Mouse (Mus musculus) thymus, postnatal 4 days (tissue): ENCODE data around the gene Otx2.
"Not testable (repeated sequence)": the region's sequence is repeated elsewhere in the genome, so short reads cannot be mapped to it uniquely, and the experiment has no call there.

Source experiments
- DNase-seq: peaks from one replicate; pipeline ENCODE4 v3.0.0; 2021

Gene Otx2

DNA sequence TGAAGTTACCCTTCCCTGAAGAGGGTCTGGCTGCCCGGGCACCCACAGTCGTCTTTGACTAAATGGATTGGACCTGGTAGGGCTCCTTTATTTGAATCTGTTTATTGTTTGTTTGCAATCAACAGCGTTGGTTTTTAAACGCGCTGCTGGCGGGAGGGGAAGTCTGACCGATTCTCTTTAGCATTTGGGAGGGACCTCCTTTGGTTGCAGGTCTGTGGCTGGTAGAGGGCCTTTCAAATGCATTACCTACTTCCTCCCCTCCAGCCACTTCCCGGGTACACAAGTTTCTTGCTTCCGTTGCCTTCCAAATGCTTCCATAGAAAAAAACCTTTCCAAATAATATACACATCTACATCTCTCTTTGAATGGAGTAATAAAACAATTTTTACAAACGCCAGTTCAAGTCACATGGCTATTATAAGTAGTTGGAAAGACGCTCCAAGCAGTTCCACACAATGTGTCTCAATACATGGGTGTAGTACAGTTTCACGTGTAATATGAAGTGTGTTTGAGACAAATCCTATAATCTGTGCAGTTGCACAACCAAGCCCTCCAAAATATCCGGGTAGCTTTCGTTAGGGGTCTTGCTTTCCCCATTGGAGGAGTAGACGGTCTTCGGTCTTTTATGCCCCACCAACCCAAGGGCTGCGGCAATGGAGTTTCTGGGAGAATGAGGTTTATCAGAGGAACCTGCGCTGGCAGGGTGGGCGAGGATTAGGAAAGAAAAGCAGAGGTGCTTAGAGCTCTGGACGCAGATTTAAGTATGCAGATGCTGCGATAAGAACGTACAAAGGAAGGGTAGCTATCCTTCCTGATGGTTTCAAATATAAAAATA lies 19.7 kb downstream of the Otx2 start:
- no peak for DNase-seq

DNA sequence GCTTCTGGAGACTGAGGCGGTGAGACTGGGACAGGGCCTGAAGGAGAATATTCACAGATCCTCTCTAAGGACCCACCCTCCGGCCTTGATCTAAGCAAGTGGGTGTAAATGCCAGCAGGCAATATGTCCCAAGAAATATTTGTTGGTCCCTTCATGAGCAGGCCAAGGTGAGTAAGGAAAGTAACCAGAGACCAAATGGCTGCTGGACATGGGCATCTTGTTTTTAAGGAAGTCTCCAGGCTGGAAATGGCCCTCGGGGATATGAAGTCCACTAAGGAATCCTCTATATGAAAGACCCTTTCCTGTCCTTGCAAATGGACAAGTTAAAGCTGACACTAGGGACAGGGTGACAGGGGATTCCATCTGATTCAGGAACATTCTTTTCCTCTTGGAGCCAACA lies 20.5 kb downstream of the Otx2 start:
- no peak for DNase-seq

DNA sequence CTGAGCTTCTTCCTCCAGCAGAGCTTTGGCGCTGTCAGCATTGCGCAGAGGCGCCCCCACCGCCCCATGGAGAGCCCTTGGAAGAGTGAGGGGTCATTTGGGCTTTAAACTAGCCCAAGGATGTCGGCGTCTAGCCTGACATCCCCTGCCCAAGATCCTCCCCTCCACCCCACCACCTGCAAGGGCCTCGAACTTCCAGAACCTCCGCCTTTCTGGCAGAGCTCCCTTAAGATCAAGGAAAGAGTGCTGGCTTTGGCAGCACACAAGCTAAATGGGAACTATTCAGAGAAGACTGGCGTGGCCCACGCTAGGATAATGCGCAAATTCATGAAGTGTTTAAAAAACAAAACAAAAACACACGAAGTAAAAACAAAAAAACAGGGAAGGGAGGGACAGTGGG lies 21.4 kb downstream of the Otx2 start:
- DNase-seq = no peak

DNA sequence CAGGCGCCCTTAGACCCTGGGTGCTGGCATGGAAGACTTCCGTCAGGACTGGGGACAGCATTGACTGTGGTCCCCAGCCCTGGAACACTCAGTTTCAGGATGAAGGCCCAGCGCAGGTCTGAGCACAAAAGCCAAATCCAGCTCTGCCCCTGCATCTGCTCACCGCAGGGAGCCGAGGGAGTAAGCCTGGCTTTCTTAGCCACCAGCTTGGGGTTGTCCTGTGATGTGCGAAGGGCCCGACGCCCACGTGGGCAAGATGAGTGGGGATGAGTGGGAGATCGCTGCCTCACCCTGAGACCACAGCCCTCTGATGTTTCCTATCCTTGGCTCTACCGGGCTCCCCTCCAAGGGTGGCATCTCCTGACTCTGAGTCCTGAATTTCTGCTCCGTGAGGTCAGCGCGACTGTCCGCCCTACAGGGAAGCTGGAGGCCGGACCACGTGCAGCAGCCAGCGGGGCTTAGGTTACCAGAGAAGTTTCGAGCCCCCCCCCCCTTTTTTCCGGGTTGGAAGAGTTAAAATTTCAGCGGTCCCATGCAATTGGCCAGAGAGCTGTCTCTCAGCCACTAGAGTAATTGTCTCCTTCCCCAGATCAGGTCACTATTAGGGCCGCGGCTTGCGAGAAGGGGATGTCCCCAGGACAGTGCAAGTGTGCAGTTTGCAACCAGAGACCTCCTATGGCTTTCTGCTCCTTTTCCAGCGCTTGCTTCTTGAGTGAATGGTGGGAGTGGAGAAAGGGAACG lies 22.0 kb downstream of the Otx2 start:
- no peak for DNase-seq

DNA sequence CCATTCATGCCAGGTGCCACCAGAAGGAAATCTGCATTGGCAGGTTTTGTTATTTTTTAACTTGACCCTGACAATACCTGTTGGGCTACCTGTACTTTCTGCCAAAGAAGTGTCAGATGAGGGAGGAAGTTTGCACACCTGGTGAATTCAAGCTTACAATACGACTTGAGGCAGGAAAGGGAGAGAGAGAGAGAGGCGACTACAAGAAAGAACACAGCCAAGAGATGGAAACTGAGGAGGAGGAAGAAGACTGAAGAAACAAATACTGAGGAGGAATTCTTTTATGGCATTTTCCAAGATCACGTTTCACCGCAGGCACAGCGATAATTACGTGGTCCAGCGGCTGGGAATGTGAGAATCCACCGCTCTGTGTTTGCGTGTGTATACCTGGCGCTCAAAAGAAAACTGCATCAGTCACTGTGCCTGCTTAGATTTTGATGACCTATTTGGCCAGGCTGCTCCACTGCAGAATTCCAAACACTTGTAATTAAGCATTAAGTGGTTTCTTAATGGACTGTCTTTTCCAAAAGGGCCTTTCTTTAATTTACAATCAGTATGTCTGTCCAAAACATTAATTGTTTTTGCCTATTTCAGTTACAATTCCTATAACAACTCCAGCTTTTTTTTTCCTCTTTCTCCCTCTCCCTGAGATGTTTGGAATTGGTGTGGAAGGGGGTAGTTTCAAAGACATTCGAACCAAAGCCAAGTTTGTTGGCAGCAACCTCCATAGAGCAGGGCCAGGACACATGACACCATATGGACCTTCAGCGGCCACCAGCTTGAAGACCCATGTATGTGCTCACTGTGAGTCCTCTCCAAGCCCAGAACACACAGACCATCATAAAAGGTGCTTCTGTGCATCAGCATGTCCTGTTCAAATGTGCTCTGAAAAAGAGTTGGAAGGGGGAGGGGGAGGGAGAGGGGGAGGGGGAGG lies 31.9 kb downstream of the Otx2 start:
- DNase-seq = no peak

DNA sequence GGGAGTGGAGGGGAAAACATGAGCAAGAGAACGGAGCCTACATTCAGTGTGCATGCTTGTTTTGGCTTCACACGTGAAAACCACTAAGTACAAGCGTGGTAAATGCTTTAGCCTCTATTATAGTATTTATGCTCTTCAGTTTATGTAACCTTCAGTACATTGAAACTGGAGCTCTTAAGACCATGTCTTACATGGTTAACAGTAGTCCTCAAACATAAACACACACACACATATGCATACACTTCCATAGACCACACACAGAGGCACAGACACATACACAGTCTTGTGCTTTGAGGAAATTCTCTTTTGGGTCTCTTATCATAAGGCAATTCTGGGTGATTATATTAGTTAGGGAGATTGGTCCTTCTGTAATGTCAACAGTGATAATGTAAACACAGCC lies 40.5 kb downstream of the Otx2 start:
- no peak for DNase-seq

DNA sequence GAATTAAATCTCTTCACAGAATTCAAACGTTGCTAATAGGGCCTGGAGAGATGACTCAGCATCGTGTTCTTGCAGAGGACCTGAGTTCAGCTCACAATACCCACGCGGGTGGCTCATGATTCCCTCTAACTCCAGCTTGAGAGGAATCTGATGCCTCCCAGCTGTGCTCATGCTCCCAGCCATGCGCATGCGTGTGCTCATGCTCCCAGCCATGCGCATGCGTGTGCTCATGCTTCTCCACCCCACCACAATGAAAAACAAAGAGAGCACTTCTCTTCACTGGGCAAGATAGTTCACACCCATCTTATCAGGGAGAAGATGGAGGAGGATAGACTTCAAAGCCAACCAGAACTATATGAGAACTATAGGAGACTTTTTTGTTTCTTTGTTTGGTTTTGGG lies 41.3 kb downstream of the Otx2 start:
- DNase-seq = no peak

DNA sequence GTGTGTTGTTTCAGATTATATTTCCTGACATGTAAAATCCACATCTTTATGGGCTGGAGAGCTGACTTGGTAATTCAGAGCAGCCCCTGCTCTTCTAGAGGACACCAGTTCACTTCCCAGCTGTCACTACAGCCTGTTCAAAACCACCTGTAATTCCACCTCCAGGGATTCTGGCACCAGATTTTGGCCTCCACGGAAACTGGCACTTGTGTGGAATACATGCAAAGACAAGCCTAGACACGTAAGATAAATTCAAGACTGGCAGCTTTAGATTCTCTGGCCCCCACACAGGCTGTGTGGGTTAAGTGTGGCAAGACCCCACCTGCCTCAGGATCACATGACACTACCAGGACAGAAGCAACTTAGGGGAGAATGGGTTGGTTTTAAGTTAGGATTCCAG lies 42.1 kb downstream of the Otx2 start:
- DNase-seq = no peak

DNA sequence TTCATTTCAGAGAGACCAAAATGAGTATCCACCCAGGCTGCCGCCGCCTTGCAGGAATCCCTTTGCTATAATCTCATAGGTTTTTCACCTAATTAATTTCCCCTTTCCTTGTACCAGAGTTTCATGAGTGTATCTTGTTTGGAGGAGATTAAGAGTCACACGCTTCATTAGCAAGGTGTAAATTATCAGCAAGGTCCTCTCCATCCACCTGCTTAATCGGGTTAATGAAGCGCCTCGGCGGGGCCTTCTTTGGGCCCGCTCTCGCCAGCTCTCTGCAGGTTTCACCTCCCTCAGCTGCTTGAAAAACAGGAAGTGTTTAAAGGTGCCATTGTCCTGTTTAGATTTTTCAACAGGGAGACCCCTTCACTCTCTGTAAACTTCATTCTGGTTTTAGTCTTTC lies 44.2 kb downstream of the Otx2 start:
- DNase-seq = no peak

DNA sequence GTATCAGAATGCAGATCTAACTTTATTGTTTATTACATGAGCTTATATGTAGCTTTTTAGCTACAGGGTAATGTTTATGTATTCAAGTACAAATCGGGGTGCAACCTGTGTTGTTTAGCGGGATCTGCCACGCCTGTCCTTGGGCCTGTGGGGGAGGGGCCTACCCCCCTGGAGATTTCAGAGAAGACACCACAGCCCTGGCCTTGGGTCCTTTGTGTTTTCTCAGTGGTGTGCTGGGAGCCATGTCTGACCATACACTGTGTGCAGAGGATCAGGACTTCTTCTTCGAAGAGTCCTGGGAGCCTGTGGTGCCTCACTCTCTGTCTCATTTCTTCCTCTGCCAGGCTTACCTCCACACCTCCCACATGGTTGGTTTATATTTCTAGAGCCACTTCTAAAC lies 47.3 kb downstream of the Otx2 start:
- DNase-seq = no peak

DNA sequence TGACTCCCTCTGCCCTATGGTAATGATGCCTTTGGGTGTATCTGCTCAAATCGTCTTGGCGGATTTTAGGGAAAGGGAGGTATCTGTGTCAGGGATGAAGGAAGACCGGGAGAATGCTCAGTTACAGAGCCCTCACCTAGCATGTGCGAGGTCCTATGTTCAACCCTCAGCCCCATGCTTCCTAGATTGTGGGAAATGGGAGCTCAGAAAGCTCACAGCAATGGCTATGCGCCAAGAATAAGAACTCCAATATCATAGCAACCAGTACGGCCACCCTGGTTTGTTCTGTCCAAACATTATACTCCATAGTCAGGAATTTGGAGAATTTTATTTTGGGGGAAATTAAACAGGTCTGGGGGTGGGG lies 48.3 kb downstream of the Otx2 start:
- no peak for DNase-seq

DNA sequence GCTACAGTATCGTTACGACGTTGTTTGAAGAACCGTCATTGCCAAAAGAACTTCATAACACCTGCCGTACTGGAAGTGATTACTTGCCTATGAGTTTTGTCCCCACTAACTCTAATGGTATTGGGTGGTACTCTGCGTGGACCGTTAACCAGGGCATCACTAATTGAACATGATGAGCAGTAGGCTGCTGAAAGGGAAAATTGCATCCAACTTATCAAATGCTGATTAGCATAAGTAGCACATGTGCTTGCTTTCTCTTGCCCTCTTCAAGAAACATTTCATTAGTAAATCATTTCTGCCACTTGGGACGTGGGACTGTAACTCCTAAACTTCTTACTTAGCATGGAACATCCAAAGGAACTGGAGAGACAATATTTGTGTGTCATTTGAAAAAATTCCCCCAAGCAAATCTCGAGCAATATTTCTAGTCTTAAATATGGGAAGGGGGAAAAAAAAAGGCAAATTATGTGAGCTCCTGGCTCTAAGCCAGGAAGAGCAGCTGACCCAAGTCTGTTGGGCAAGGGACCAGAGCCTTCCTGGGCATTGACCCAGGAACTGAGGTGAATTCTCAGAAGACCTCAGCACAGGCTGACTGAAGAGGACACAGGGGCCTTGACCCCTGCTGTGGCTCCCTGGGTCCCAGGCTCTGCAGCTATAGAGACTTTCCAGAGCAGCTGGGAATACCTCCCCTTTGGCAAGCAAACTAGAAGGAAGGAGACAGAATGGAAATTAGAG lies 48.9 kb downstream of the Otx2 start:
- no peak for DNase-seq

DNA sequence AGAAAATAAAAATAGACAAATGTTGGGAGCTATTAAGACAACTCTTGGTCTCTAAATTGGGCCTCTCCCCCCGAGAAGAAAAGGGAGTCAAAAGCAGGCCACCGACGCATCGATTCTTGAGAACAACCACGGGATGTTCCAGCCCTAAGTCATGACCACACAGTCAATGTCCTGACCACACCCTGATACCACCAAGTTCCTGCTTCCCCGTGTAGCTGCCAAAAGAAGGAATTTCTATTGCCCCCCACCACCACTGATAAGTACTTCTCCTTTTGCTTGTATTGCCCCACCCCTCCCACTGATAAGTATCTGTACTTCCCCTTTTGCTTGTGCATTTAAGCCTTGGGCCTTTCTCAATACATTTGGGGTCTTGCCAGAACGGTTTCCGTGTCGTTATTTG lies 50.9 kb downstream of the Otx2 start:
- DNase-seq = not testable (repeated sequence)

DNA sequence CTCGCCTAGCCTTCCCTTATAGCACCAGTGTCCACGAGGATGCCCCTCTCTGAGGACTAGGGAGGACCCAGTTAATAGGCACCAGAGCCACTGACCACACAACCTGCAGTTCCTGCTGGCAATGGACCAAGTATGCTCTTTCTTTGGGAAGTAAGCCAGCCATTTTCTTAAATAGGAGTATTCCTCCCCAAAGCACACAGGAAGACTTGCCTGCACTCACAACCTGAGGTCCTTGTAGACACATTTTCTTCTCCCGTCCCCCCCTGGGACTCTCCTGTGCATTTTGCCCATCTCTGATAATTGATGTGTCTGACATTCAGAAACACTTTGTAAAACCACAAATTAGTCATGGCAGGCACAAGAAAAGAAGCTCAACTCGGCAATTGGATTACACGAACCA lies 57.3 kb downstream of the Otx2 start:
- no peak for DNase-seq

DNA sequence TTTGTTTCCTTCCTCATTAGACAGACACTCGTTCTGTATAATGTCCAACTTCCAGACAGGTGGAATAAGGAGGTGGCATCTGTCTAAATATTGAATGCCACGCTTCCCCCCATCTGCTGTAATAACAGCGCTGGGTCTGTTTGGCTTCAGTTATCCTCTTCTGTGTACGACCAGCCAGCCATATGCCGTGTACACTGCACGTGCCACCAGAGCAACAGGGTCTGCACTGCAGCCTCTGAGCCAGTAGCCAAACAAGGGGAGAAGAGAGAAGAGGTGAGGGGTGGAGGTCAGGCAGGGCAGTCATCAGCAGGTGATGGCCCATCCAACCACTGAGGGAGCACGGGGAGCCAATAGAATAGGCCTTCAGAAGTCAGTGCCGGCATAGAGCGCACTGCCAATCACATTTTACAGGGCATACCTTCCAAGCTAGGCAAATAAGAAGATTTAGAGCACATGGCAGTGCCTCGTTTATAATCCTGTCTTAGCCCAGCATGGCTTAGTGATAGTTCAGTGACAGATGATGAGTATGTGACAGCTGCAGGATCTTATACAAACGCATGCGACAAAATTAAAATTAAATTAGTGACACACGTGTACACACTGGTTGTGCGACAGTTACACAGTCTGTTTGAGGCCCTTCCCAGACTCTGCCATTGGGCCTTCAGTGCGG lies 64.8 kb downstream of the Otx2 start:
- DNase-seq = no peak
